Mouse (Mus musculus) cerebellum, adult 11-12 months (tissue): ENCODE results near the gene Mfsd6l.

Experiments used
- DNase-seq: peaks from one replicate; pipeline ENCODE4 v3.0.0; 2022

Gene Mfsd6l

GRCm38 (mm10) chr11:68553981-68554471 is 2.0 kb upstream of the Mfsd6l start:
- no peak for DNase-seq

DNA sequence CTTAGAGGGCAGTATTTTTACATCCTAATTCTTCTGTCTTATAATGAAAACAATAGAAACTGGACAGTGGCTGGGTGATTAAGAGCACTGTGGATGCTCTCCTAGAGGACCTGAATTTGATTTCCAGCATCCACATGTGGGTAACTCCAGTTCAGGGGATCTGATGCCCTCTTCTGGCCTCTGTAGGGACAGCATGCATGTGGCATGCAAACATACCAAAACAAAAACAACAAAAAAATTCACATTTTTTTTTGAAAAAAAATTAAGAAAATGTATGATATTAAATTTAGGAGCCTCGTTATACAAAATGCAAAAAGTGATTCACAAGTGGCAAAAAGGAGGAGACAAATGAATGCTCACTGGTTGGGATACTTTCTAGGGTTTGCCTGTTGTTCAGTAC is 3.6 kb downstream of the Mfsd6l start:
- no peak for DNase-seq

DNA sequence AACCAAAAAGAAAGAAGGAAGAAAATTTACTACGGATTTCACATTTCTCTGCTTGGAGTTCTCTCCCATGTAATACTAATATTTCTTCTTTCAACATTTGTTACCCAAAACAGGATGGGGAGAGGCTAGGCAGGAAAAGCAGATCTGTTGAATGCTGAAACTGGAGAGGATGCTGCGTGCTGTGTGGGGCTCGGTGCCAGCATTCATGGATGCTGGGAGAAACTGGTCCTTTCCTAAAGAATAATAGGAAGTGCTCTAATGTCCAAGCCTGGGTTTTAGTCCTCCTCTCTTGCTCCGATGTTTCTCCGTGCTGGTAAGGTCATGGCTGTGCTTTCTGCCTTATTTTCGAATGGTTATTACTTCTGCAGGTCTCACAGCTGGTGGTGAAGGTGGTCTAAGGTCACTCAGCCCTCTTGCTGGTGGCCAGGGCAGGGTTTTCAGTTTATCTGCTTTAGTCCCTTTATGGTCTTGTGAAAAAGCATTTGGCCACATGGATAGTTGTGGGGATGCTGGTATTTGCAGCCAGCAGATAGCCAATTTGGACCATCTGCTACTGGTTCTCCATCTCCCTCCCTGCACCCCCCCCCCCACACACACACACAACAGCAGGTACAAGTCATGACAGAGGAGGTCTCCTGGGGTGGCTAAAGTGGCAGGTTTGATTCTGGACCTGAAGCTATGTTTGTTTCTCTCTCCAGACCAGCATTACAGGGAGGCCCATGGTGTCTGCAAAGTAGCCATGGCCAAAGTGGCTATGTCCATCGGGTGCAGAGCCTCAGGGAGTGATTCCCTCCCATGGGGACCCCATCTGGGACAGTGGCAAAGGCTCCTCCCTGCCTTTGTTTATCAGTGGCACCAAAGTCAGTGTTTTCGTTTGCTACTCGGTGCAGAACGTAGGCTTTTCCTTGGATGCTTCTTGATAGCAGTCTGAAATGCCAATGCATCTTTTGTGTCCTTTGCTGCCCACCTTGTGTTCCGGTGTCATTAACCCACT is 6.3 kb downstream of the Mfsd6l start:
- DNase-seq = peak; percentile 62

DNA sequence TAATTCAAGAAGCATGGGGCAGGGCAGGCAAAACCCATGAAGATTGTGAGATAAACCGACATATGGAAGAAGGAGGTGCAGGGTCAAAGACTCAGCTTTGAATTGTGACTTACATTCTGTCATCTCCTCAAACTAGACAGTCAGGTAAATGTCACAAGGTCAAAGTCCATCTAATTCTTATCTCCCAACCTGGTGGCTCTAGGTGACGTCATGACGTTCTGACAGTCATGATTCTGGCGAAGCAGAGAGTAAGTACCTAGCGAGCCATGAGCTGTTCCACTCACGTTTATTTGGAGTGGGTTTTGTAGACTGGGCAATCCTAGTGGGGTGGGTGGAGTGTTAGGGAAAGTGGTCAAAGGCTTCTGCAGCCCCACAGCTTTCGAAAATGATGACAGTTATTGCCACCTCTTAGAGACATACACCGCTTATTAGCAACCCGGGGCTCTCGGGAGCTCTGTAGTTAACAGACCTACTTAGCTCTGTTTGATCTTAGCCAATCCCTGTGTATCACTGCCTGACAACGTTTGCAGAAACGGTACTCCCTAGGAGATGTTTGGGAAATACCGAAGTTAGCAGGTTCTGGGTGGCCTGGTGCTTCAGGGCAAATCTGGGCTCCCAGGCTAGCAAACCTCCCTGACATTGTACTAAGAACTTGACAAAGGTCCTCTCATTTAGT is 8.5 kb downstream of the Mfsd6l start:
- no peak for DNase-seq

GRCm38 (mm10) chr11:68565032-68565429 is 9.0 kb downstream of the Mfsd6l start:
- DNase-seq = no peak

- peak; percentile 83 for DNase-seq
These were observed 10.6 kb downstream of the Mfsd6l start for GRCm38 (mm10) chr11:68566447-68567059.

GRCm38 (mm10) chr11:68570861-68571260 is 14.9 kb downstream of the Mfsd6l start:
- no peak for DNase-seq

DNA sequence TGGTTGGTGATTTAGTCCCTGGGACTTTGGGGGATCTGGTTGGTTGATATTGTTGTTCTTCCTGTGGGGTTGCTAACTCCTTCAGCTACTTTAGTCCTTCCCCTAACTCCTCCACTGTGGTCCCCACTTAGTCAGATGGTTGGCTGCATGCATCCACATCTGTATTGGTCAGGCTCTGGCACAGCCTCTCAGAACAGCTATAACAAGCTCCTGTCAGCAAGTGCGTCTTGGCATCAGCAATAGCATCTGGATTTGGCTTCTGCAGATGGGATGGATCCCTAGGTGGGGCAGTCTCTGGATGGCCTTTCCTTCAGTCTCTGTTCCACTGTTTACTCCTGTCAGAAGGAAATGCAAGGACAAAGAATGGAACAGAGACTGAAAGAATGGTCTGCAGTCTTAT is 21.1 kb downstream of the Mfsd6l start:
- DNase-seq = no peak

- peak; percentile 59 for DNase-seq
These were observed 23.5 kb downstream of the Mfsd6l start for GRCm38 (mm10) chr11:68579462-68579881.

DNA sequence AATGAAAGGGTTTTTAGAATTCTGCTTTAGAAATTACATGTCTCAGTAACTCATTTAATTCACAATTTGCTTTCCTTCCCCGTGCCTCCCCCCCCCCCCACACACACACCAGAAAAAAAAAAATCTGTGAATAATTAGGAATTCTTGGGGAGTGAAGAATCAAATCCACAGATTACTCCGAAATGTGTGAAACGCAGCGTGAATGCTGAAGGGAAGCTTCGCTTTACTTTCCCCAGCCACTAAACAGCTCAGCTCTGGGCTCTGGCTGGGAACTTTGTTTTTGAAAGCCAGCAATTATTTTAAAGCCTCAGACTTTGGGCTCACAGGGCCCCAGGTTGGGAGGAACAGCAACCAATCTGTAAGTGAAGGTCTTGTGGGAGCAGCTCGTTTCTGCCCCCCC is 24.6 kb downstream of the Mfsd6l start:
- no peak for DNase-seq

DNA sequence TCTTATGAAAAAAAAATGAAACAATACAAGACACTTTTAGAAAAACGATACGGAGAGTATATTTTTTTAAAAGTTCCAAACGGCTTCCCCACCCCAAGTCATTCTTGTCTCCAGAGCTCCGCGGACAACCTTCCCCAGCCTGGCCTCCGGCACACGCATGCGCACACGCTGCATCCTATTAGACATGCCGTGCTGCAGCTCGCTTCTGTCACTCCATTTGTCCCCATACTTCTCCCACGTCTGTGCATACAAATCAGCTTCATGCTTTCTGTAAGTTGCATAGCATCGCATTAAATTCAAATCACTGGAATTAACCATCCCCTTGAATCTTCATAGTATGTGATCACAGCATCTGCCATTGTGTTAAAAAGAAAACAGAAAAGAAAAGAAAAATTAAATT is 27.2 kb downstream of the Mfsd6l start:
- peak; percentile 34 for DNase-seq

GRCm38 (mm10) chr11:68583906-68584480 is 28.0 kb downstream of the Mfsd6l start:
- no peak for DNase-seq

DNA sequence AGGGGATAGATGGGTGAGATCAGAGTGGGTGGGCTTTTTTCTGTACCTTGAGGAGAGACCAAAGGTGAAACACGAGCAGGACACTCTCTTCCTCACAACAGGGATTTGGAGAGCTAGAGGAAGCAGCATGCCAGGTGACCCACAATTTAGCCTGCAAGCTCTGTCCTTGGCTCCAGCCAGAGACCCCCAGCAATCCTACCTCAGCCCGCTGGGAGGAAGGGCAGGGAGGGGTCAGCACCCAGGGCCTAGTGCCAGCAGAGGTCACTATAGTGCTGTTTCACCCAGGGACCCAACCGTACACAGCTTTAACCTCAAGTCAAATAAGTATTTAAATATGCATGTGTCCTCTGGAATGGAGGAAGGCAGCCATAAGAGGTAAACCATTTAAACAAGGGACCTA is 29.9 kb downstream of the Mfsd6l start:
- DNase-seq = no peak

- DNase-seq = no peak
These were observed 30.7 kb downstream of the Mfsd6l start, which contains the start of gene Ccdc42 for GRCm38 (mm10) chr11:68586721-68587120. TSS of gene Ccdc42 (plus strand) at chr11:68587021.

DNA sequence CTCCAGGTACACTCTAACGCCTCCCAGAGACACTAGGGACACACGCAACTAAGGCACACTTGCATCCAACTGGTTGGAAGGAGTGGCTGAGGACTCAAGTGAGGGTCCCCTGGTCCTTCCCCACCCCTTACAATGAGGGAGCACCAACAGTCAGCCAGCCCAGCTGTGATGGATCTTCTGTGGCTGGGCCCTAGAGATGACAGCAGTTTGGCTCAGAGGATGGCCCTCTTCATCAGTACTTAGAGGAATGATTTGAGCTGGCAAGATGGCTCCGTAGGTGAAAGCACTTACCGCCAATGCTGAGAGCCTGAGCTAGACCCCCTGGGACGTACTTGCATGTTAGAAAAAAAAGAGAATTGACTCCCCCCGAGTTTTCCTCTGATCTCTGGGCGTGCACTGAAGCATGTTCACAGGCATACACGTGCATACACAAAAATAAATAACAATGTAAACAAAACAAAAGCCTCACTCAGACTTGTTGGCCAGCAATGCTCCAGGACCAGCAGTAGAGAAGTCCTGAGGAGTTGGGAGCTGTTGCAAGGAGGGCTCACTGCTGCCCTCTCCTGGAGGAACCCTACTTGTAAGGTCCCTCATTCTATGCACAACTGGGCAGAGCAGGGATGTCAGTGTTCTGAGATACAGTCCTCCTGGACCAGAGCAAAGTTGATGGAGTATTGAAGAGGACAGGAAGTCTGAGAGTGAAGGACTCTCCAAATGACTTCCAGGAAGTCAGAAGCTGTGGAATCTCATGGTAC is 33.2 kb downstream of the Mfsd6l start:
- peak; percentile 71 for DNase-seq

DNA sequence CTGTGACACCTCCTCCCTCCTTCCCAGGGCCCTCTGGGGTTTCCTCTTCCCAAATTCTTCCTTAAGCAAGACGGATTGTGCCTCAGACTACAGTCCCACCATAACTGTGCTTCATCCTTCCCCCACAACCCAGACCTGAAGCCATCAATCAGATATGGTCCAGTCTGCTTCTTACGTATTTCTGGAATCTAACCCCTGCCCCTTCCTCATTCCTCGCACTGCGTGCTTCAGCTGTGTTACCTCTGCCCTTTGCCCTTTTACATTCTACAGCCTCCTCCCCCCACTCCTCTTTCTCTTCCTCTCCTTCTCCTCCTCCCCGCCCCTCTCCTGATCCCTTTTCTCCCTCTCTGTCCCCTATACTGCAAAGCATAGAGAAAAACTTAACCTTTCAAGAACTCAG is 35.7 kb downstream of the Mfsd6l start:
- DNase-seq = no peak

DNA sequence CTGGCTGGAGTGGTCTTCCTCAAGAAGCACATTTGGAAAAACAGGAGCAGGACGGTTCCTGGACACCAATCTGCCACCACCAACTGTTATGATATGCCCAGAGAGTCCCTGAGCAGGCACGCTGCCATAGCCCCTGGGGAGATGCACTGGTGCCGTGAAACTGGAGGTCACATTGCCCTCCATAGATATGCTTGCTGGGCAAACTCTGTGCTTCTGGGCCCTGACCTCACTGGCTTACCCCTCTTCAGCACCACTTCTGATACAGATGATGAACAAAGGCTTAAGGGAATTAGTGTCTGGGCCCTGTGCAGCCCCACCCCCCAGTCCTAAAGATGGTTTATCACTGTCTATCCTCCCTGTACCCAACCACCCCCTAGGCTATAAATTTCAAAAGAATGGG is 37.3 kb downstream of the Mfsd6l start:
- DNase-seq = no peak

DNA sequence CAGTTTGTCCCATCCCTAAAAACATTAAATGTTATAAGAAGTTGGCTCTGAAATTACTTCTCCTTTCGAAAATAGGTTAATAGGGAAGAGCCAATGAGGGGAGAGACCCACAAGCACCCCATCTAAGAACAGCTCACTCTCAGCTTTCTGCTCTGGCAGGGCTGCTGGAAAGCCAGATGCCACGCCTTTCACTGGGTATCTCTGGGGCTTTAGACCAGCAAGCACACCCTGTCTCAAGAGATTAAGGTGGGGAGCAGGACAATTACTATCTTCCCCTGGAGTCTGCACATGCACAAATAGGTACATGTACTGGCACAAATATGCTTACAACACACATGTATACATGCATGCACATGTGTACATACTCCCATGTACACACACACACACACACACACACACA is 41.9 kb downstream of the Mfsd6l start:
- no peak for DNase-seq

DNA sequence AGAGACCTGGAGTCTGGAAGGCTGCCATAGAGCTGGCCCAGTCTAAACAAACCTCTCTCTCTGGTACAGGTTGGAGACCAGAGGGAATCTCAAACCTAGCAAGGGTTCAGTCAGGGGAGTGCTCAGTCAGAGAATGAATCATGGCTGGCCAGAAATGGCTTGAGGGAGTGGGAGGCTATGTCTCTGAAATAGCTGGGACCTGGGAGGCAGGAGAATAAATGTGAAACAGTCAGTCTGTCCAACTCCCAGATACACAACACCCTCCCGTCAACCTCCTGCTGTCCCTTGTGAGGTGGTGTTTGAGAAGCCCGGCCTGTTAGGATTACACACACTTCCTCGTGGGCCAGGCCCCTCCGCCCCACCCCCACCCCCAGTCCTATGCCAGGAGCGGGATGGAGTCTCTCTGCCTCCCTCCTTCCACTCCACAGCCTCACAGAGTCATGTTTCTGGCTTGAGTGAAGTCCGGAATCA is 44.6 kb downstream of the Mfsd6l start:
- no peak for DNase-seq

GRCm38 (mm10) chr11:68601486-68601991 is 45.6 kb downstream of the Mfsd6l start:
- DNase-seq = no peak

- DNase-seq = no peak
These were observed 46.4 kb downstream of the Mfsd6l start for GRCm38 (mm10) chr11:68602200-68602931.
